Mouse (Mus musculus): ENCODE data around the gene Slco1a5. TPM values are rescaled to one million over a fixed set of nuclear protein-coding genes. Genes with fewer than 3 reads are reported as not detected.
"Not testable (repeated sequence)": the region's sequence is repeated elsewhere in the genome, so short reads cannot be mapped to it uniquely, and the experiment has no call there.

Gene Slco1a5
- total RNA-seq, 2 experiments from 2014 or later = 0.16 TPM; not detected in 1

DNA sequence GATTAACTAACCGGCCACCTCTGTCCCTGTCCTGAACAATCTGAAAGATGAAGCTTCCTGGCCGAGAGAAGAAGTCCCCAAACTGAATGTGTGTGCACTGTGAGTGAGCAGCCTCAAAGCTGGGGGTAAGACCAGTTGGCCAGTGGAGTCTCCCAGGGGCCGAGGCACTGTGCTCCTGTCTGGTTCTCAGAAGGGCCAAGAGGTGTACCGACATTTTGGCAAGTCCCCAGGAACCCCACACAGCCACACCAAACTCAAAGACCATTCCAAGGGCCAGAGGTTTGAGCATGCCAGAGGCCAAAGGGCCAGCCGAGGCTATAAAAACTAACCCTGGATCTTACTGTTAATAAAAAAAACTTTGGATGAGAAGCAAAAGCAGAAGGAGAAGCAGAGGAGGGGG lies 8.5 kb downstream of the Slco1a5 start:
- no peak for DNase-seq (ENCODE audit: low spot score in 2 of 2)
- intact Hi-C loops (cut with DNase I) = no loop called here

DNA sequence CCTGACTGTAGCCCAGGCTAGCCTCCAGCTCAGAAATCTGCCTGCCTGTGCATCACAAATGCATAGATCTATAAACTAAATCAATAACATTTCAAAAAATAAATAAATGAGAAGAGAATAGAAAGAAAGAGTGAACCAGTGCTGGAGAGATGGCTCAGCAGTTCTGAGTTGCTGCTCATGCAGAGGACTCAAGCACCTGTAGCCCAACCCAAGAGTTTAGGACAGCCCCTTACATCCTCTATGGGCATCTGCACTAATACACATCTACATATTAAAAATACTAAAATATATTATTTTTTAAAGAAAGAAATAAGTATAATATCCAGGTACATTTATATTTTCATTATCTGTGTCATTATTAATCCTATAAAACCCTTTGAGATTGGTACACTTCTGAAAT lies 17.7 kb downstream of the Slco1a5 start:
- no peak for DNase-seq (ENCODE audit: low spot score in 2 of 2)
- intact Hi-C loops (cut with DNase I) = no loop called here

DNA sequence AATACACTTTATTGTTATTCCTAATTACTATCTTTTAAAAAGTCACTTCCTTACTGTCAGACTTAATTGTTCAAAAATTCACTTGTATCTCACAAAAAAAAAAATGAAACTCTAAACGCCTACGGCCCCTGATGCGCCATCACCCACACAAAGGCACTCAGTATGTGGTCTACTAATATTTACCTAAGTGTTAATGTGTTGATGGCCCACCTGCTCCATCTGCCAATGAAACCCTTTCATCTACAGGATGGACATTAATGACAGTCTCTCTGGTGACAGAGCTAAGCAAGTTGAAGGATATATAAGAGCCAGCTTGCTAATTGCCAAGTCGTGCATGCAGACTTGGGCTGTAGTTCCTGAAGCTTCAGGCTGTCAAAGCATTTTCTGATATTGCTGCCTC lies 24.7 kb downstream of the Slco1a5 start, which contains the start of gene Iapp:
TSS of gene Iapp (plus strand) at position 326 of the 400 bp plus-strand sequence.
- intact Hi-C loops (cut with DNase I) = no loop called here

DNA sequence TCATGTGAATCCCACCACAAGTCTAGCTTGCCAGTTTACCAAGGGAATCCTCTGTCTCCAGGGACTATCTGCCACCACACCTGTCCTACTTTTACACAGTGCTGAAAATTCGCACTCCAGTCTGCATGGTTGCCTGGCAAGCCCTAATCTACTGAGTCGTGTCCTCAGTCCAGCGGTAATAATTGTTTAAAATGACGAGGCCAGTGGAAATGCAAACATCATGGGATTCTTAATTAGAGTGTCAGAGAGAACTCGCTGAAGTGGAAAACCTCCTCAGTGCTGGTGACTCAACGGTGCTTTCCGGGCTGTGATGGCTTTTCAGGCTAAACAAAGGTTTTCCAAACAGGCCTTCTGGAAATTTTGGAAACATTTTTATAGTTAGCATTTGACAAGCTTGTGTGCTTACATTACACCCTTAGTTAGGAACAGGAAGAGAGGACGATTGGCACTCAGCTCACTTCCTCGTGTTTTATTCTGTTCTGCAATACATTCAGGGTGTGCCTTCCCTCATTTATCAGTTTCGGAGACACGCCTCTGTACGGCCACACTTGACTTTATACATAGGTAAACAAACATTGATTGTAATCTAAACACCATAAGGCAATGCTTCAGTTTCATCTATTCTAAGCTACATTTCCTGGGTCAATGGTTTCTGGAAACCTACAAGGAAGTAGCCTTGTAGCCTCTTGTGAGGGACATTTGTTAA lies 33.2 kb downstream of the Slco1a5 start:
- no peak for DNase-seq (ENCODE audit: low spot score in 2 of 2)
- intact Hi-C loops (cut with DNase I) = no loop called here

More for the DNA sequence above, 24.7 kb downstream of the Slco1a5 start, which contains the start of gene Iapp:
- DNase-seq (ENCODE audit: low spot score in 2 of 2) = no peak

DNA sequence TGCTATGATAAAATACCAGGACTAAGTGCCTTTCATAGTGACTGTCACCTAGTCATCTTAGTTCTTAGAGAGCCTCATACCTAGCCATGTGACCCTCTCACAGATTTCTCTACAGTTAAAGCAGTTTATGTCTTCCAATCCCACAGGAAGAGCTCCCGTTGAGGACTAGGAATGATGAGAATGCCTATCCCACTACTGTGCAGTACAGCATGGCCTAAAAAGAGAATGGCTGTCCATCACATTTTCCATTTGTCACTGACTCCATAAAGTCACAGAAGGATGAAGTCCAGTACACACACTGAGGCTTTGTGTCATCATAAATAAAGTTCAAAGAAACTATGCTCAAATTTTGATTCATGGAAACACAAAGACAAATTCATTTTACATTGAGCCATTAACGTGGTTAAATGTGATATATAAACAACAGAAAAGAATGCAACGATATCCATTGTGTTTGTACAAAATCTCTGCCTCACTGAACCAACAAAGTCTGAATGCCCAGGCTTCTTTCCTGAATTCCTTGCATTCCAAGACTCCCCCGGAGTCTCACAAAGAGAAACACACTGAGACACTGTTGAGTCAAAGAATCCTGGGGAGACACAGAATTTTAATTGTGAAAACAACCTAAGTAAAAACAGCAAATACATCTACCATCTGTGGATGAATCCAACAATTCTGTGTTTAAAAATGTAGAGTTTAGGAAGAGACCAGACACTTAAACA lies 46.9 kb downstream of the Slco1a5 start:
- intact Hi-C loops (cut with DNase I) = no loop called here
- DNase-seq (ENCODE audit: low spot score in 2 of 2) = no peak

DNA sequence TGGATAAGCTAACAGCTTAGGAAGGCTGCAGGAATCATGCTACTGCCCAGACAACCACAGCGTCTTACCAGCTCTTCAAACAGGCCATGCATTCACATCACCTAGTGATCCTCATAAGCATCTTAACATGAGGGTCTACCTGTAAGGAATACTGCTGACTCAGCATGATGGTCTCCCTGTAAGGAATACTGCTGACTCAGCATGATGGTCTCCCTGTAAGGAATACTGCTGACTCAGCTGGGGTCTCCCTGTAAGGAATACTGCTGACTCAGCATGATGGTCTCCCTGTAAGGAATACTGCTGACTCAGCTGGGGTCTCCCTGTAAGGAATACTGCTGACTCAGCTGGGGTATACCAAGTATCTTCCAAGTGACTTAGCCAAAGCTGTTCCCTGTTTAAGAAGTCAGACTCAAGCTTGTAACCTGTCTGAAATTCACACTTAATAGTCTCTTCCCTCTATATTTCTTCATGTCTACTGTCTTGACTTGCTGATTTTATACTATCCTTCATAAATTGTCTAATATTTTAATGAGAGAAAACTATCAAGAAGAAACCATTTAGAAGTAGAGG lies 72.0 kb downstream of the Slco1a5 start:
- intact Hi-C loops (cut with DNase I); DNase-seq (ENCODE audit: low spot score in 2 of 2): not testable (repeated sequence)

DNA sequence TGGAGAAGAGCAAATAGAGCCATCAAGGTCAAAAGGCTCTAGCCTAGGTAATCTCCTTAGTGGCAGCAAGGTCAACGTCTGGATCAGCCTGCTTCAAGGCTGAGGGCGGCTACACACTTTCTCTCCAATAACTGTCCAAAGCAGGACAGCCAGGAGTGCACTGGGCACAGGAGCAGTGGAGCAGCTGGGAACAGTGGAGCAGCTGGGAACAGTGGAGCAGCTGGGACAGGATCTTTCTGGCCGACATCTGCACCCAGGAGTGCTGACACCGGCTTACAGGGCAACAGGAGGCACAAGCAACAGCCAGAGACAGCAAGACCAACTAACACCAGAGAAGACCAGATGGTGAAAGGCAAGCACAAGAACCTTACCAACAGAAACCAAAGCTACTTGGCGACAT lies 77.7 kb downstream of the Slco1a5 start:
- intact Hi-C loops (cut with DNase I) = no loop called here
- no peak for DNase-seq (ENCODE audit: low spot score in 2 of 2)

DNA sequence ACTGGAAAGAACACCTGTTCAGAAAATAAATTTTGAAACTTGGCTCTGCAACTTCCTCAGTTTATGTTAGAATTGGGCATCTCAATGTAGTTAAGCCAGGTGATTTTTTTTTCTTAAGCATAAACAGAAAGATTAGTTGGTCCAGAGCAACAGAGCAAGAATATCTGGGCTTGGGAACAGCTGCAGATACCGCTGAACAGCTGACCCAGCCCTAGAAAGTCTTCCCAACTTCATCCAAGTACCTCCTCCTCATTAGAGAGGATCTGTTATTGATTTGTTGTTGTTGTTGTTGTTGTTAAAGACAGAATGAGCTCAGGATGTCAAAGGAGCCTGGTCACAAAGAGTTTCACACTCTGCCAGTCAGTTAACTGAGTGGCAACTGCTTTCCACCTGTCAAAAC lies 83.3 kb downstream of the Slco1a5 start:
- intact Hi-C loops (cut with DNase I) = no loop called here
- no peak for DNase-seq (ENCODE audit: low spot score in 2 of 2)

DNA sequence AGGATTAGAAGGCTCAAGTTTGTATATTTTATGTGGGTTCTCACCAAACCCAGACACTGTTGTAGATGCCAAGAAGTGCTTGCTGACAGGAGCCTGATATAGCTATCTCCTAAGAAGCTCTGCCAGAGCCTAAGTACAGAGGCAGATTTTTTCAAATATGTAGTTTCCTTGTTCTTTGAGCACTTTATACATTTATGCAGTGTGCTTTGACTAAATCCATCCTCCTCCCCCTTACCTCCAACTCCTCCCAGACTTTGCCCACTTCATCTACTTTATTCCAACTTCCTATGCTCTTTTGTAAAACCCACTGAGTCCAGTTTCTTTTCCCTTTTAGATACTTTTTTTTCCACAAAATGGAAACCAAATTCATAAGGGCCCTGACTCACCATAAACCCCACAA lies 102.6 kb downstream of the Slco1a5 start:
- intact Hi-C loops (cut with DNase I) = no loop called here
- DNase-seq (ENCODE audit: low spot score in 2 of 2) = peak in 1 of 2 experiments; percentile 50

DNA sequence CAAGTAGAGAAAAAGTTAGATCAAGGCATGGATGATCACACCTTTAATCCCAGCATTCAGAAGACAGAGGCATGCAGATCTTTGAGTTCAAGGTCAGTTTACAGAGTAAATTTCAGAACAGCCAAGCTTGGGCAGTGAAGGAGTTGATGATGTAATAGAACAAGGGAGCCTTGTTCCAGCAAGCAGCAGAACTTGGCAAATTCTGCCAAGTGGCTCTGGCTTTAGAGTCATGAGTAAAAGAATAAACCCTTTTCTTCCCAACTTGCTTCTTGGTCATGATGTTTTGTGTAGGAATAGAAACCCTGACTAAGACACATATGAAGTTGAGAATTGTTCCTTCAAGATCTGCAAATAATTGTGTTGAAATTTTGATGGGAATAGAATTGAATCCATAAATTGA lies 111.0 kb downstream of the Slco1a5 start:
- DNase-seq (ENCODE audit: low spot score in 2 of 2) = no peak
- intact Hi-C loops (cut with DNase I) = no loop called here

DNA sequence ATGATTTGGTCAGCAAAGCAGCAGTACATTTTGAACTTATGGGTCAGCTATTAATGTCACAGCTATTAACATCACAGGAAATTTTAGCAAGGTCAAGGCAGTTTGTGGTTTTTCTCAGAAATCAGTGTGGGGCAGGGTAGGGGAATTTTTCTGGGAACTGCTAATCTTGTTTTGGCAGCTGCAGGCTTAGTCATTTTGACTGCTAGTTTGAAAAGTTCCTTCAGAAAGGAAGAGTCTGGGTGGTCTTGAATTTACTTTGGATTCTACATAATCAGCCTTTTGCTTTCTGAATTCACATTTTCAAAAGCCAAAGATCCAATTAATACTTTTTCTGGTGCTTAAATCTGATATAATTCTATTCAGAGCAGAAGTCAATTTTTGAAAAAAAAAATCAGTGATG lies 113.0 kb downstream of the Slco1a5 start:
- no peak for DNase-seq (ENCODE audit: low spot score in 2 of 2)
- intact Hi-C loops (cut with DNase I) = no loop called here

DNA sequence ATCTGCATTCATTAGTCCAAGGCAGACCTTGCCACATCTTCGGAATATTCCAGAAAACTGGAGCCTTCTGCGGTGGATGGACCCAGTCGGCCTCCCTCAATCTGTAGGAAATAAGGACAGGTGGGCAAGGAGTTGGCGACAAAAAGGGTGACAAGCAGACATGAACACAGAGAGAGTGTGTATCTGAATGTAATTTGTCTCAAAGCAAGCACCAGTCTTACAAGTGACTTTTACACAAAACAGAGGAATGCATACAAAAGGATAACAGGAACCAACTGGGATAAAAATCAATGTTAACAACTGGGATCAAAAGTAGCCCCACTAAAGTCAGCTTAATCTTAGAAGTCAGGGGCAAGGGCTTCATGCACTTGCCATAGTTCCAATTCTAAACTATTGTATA lies 114.4 kb downstream of the Slco1a5 start, which contains the start of gene Slco1a6:
TSS of gene Slco1a6 (minus strand) at position 101 of the 400 bp plus-strand sequence.
- intact Hi-C loops (cut with DNase I) = no loop called here
- DNase-seq (ENCODE audit: low spot score in 2 of 2) = no peak

DNA sequence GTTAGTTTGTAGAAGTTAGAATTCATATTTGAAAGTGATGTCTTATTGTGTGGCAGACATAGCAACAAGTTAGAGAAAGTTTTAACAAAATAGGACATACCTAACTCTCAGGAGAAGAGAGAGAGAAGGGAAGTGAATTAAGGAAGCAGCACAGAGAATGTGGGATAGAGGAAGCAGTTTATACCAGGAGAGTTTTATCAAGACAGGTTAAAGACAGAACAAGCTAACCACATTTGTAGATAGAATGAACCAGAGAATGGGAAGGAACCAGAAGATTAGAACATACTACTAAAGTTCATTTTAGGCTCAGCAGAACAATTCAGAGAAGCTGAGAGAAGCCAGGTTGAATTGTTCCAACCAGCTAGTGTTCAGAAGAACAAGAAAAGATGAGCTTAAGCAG lies 122.3 kb downstream of the Slco1a5 start:
- DNase-seq (ENCODE audit: low spot score in 2 of 2) = no peak
- intact Hi-C loops (cut with DNase I) = no loop called here

DNA sequence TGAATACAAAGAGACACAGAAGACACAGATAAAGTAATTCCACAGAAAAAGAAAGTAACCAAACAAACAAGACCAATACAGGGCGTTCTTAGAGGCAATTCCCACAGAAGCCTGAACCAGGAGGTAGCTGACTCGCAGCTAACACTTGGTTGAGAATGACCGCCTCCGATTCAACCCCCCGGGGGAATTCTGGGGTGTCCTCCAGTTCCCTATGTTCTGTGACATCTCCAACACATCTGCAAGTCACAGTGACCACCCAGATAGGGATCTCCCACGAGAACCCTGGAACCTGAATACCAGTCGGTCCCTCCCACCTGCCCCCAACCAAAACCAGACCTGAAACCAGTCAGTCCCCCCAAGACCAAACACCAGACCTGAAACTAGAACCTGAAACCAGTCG lies 128.5 kb downstream of the Slco1a5 start:
- intact Hi-C loops (cut with DNase I) = no loop called here
- DNase-seq (ENCODE audit: low spot score in 2 of 2) = no peak

DNA sequence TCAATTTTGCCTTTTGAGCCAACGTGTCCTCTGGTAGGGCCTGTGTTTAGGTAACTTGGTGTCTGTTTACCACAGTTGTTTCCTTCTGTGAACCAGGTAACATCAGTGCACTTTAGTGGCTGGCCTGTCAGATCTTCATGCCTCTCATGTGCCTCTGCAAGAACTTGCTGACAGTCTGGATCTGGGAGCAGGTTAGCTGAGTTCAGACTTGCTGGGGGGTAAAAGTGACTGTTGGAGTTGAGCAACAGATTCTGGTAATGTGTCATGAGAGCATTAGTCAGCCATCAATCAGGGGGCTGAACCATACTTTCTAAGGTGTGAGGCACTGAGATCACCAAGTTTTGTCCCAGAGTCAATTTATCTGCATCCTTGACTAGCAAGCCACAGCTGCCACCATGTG lies 130.8 kb downstream of the Slco1a5 start:
- intact Hi-C loops (cut with DNase I) = no loop called here
- no peak for DNase-seq (ENCODE audit: low spot score in 2 of 2)

DNA sequence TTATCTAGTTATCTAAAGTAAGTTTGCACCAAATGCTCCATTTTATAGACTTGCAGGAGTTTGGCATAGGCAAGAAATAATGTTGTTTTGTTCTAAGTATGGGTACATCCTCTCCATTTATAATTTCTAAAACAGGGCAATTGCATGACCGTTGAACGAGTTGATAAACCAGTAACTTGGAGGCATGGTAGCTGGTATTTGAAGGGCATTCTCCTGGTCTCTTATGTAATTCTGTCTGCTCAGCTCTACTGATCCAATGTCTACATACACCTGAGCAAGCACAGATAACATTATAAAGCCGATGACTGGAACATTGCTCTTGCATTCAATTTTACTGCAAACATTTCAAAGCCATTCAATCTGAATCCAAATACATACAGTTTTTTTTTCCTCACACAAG lies 135.4 kb downstream of the Slco1a5 start:
- intact Hi-C loops (cut with DNase I) = no loop called here
- no peak for DNase-seq (ENCODE audit: low spot score in 2 of 2)

DNA sequence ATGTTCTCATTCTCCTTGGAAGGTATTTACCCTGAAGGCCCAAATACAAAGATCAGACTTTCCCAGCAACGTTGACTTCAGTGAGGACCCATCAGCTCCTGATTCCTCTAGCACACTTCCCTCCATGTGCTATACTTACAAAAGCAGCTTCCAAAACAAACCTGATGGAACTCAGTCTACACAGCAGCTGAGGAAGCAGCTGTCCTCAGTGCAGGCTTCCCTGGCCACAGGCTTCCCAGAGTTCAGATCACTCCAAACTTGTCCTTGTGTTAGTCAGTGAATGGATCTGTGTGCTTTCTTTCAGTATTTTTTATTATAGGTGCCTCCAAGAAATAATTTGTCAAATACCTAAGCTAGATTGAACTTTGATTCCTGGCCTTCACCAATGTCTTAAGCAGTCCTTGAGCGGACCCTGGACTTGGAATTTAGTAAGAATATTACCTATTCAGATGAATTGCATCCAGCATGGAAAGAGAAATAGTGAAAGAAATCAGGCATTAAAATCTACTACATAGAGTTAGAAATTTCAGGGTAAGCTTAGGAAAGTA lies 136.8 kb downstream of the Slco1a5 start:
- intact Hi-C loops (cut with DNase I) = no loop called here
- no peak for DNase-seq (ENCODE audit: low spot score in 2 of 2)

Measured in left cerebral cortex, postnatal 25 days (tissue).